ENCODE assay signal across 18 mouse cellular contexts in the genomic region with DNA sequence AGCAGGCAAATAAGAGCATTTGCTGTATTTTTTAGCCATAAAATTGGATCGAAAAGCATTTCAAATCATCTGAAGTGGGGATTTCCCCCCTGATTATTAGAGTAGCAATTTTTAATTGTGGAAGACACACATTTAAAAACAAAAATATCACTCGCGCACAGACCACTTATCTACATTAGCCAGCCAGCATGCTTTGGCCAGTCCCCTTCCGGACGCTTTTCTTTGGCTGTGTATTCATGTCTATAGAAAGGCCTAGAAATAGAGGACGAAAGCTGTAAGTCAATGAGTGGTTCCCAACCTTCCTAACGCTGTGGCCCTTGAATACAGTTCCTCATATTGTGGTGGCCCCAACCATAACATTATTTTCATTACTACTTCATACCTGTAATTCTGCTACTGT. TPM values are rescaled to one million over a fixed set of nuclear protein-coding genes. Genes with fewer than 3 reads are reported as not detected.
A peak's percentile ranks its signal among the peaks of the same experiment; 100 is the strongest.
DNase-seq lines count a peak whose midpoint lies in the region; ATAC-seq and TF ChIP-seq lines count a peak whose summit lies in the region.
"Had no signal": no experiment of that assay in that cellular context is flagged by ENCODE, and none has a peak within 500 bp of the region (broad histone marks: within the 10 kb centered on the region; RNA-seq: fewer than 3 reads in every experiment).

No protein-coding gene starts in this region.

- no peak overlapping the region for H3K9ac ChIP-seq in liver, embryonic 14.5 days (replicated peaks)
- no peak overlapping the region for H3K9ac ChIP-seq in midbrain, embryonic 13.5 days (replicated peaks)
- no peak overlapping the region for H3K9ac ChIP-seq in midbrain, embryonic 11.5 days (ENCODE audit: low read length)
- H3K9ac ChIP-seq: embryonic facial prominence, embryonic 13.5 days; heart, embryonic 12.5 days; hindbrain, embryonic 14.5 days had no signal

- no peaks in the 10 kb centered on the region for H3K36me3 ChIP-seq in liver, embryonic 14.5 days (replicated peaks; ENCODE audit: control insufficient read depth, insufficient read depth, low read depth)
- no peaks in the 10 kb centered on the region for H3K36me3 ChIP-seq in midbrain, embryonic 13.5 days
- no peaks in the 10 kb centered on the region for H3K36me3 ChIP-seq in midbrain, embryonic 11.5 days (ENCODE audit: control insufficient read depth, insufficient read depth, low read length)
- H3K36me3 ChIP-seq: embryonic facial prominence, embryonic 13.5 days; forebrain, embryonic 10.5 days; heart, embryonic 12.5 days; hindbrain, embryonic 10.5 days had no signal

- peak; percentile 97 for DNase-seq in MEL-GATA-1-ER (ENCODE audit: extremely low read depth, low read depth)
- peak; percentile 9 to 24 (median 10) for DNase-seq in liver, embryonic 14.5 days (ENCODE audit: low read depth in 3 of 3, low spot score in 3 of 3)
- DNase-seq in spleen, adult 12 weeks (ENCODE audit: low spot score), result no peak
- no peak for DNase-seq in midbrain, embryonic 11.5 days (ENCODE audit: low spot score, missing footprints)
- DNase-seq: adrenal gland, postnatal 10 days; cerebellum, adult 11 months; cerebellum, adult 8-10 months; cerebellum, postnatal 25 days; gastrocnemius, postnatal 10 days had no signal

- H3K9me3 ChIP-seq in liver, embryonic 14.5 days (ENCODE audit: control insufficient read depth, low read length), result no peaks in the 10 kb centered on the region
- H3K9me3 ChIP-seq in midbrain, embryonic 13.5 days, result no peaks in the 10 kb centered on the region
- no peaks in the 10 kb centered on the region for H3K9me3 ChIP-seq in midbrain, embryonic 11.5 days (ENCODE audit: control insufficient read depth, low read length)
- H3K9me3 ChIP-seq: embryonic facial prominence, embryonic 13.5 days; forebrain, embryonic 10.5 days; heart, embryonic 12.5 days; hindbrain, embryonic 10.5 days had no signal

- TF ChIP-seq CTCF in liver, embryonic 14.5 days (IDR thresholded peaks at IDR 0.05; ENCODE audit: low read depth), result no peak

- WGBS in liver, embryonic 14.5 days (ENCODE audit: insufficient replicate concordance), result 57% methylated on average over 7 of the region's 7 CpGs
- WGBS in midbrain, embryonic 13.5 days, result 93% methylated on average over 7 of the region's 7 CpGs
- WGBS in midbrain, embryonic 11.5 days, result 90% methylated on average over 7 of the region's 7 CpGs

- peak; percentile 34; the same call in 1 of the 2 replicates for TF ChIP-seq EP300 in liver, embryonic 14.5 days (IDR thresholded peaks at IDR 0.05; ENCODE audit: low read depth)

- H3K4me2 ChIP-seq in liver, embryonic 14.5 days (ENCODE audit: low read depth), result no peak overlapping the region; the same call in 1 of the 2 replicates
- no peak overlapping the region for H3K4me2 ChIP-seq in midbrain, embryonic 13.5 days (replicated peaks)
- H3K4me2 ChIP-seq in midbrain, embryonic 11.5 days, result no peak overlapping the region
- H3K4me2 ChIP-seq: embryonic facial prominence, embryonic 13.5 days; heart, embryonic 12.5 days; hindbrain, embryonic 14.5 days had no signal

- H3K4me3 ChIP-seq in liver, embryonic 14.5 days (ENCODE audit: insufficient read depth in 1 of 2, low read depth in 2 of 2, low read length in 2 of 2), result no peak overlapping the region
- H3K4me3 ChIP-seq in midbrain, embryonic 13.5 days (replicated peaks), result no peak overlapping the region
- no peak overlapping the region for H3K4me3 ChIP-seq in midbrain, embryonic 11.5 days (ENCODE audit: low read depth, low read length)
- H3K4me3 ChIP-seq: embryonic facial prominence, embryonic 13.5 days; forebrain, embryonic 10.5 days; heart, embryonic 12.5 days; hindbrain, embryonic 10.5 days had no signal

- ATAC-seq in erythroblast, adult 5-6 weeks (replicated peaks; ENCODE audit: low FRiP score, poor library complexity, severe bottlenecking), result peak; percentile 73
- peak; percentile 26; the same call in 1 of the 2 replicates for ATAC-seq in liver, embryonic 14.5 days (ENCODE audit: insufficient read depth)
- ATAC-seq in midbrain, embryonic 13.5 days, result no peak
- ATAC-seq in midbrain, embryonic 11.5 days (ENCODE audit: low FRiP score), result no peak
- ATAC-seq: forebrain, embryonic 14.5 days had no signal

- no peaks in the 10 kb centered on the region for H3K27me3 ChIP-seq in liver, embryonic 14.5 days (ENCODE audit: control insufficient read depth, insufficient read depth, low read length)
- no peaks in the 10 kb centered on the region for H3K27me3 ChIP-seq in midbrain, embryonic 13.5 days
- H3K27me3 ChIP-seq in midbrain, embryonic 11.5 days (ENCODE audit: control insufficient read depth, insufficient read depth, low read length), result no peaks in the 10 kb centered on the region
- H3K27me3 ChIP-seq: embryonic facial prominence, embryonic 13.5 days; heart, embryonic 12.5 days had no signal

- H3K4me1 ChIP-seq in liver, embryonic 14.5 days (replicated peaks; ENCODE audit: control insufficient read depth in 2 of 2, insufficient read depth in 2 of 2, low read length in 1 of 2), result peaks cover 0 to 15% of the 10 kb centered on the region in 2 experiments; a peak in 3 of 4 replicates
- H3K4me1 ChIP-seq in midbrain, embryonic 13.5 days (replicated peaks), result peaks cover 3% of the 10 kb centered on the region
- H3K4me1 ChIP-seq in midbrain, embryonic 11.5 days (ENCODE audit: control insufficient read depth, insufficient read depth, low read length), result no peaks in the 10 kb centered on the region

- no peak overlapping the region for H3K27ac ChIP-seq in liver, embryonic 14.5 days
- no peak overlapping the region for H3K27ac ChIP-seq in midbrain, embryonic 13.5 days
- H3K27ac ChIP-seq in midbrain, embryonic 11.5 days (ENCODE audit: low read depth, low read length), result no peak overlapping the region
- H3K27ac ChIP-seq: embryonic facial prominence, embryonic 13.5 days; forebrain, embryonic 10.5 days; hindbrain, embryonic 10.5 days; hindbrain, embryonic 14.5 days had no signal

RNA-seq across cellular contexts. Expression of a gene that starts 37.0 kb away (rescaled TPM):
- total RNA-seq in erythroblast, adult 5-6 weeks (2015; ENCODE audit: low replicate concordance), result 13.2 and 15.0 TPM in 2 replicates
- total RNA-seq in erythroblast, adult 5-6 weeks (2017; ENCODE audit: low replicate concordance), result 15.6 and 29.0 TPM in 2 replicates
- polyA plus RNA-seq in liver, embryonic 14.5 days (2012; rRNA removed), result 5.2 and 10.1 TPM in 2 replicates
- polyA plus RNA-seq in liver, embryonic 14.5 days (2014; fragmentation: Nextera tagmentation; extraction: Ambion mirVana), result 12.8 and 14.0 TPM in 2 replicates
- polyA plus RNA-seq in midbrain, embryonic 13.5 days (2015; fragmentation: Nextera tagmentation; extraction: Ambion mirVana), result 31.7 and 32.3 TPM in 2 replicates
- polyA plus RNA-seq in midbrain, embryonic 11.5 days (2014; fragmentation: Nextera tagmentation; extraction: Ambion mirVana), result 31.6 and 32.9 TPM in 2 replicates

RNA-seq across cellular contexts. Expression of a gene that starts 48.8 kb away (rescaled TPM):
- not detected in 2 replicates for total RNA-seq in erythroblast, adult 5-6 weeks (2015; ENCODE audit: low replicate concordance)
- total RNA-seq in erythroblast, adult 5-6 weeks (2017; ENCODE audit: low replicate concordance), result not detected in 2 replicates
- polyA plus RNA-seq in liver, embryonic 14.5 days (2012; rRNA removed), result 0.87 and 1.2 TPM in 2 replicates
- polyA plus RNA-seq in liver, embryonic 14.5 days (2014; fragmentation: Nextera tagmentation; extraction: Ambion mirVana), result 1.9 and 2.7 TPM in 2 replicates
- polyA plus RNA-seq in midbrain, embryonic 13.5 days (2015; fragmentation: Nextera tagmentation; extraction: Ambion mirVana), result 88.9 and 90.0 TPM in 2 replicates
- 23.5 and 24.0 TPM in 2 replicates for polyA plus RNA-seq in midbrain, embryonic 11.5 days (2014; fragmentation: Nextera tagmentation; extraction: Ambion mirVana)
- total RNA-seq: heart, postnatal 25 days had no signal

Comparison
In these comparisons a context has a peak if more than half of its experiments do, and no peak if none do; other contexts are left out.
1. DNase-seq: peak in MEL-GATA-1-ER (single experiment) and liver, embryonic 14.5 days (3 of 3); none in spleen, adult 12 weeks (single experiment) and midbrain, embryonic 11.5 days (single experiment).
2. ATAC-seq: peak in erythroblast, adult 5-6 weeks (single experiment) and liver, embryonic 14.5 days (single experiment); none in midbrain, embryonic 13.5 days (single experiment) and midbrain, embryonic 11.5 days (single experiment).